Mouse (Mus musculus): ENCODE data around the gene Polg2. TPM values are rescaled to one million over a fixed set of nuclear protein-coding genes. Genes with fewer than 3 reads are reported as not detected.

The Polg2 gene
- total and polyA plus RNA-seq, 3 experiments, result 6.3 to 10.7 TPM; not detected in 1

GRCm38 (mm10) chr11:106822491-106822890, 43.2 kb upstream of the Polg2 start:
- Histone ChIP-seq H3K4me1 (ENCODE audit: control insufficient read depth in 1 of 2, insufficient read depth in 2 of 2, low read length in 2 of 2) (peaks cover 0 to 2% of the 10 kb centered on the region in 2 experiments; a peak in 1 of 4 replicates), H3K36me3 (ENCODE audit: control insufficient read depth in 1 of 2, insufficient read depth in 2 of 2, low read length in 2 of 2) (peaks cover 5 to 11% of the 10 kb centered on the region in 2 experiments; a peak in 3 of 4 replicates), H3K79me2 (ENCODE audit: control insufficient read depth, insufficient read depth, low read length, poor library complexity) (no peaks in the 10 kb centered on the region), H3K27ac (ENCODE audit: control insufficient read depth, low read depth, low read length) (no peak overlapping the region), H3K9me3 (replicated peaks; ENCODE audit: insufficient read depth, low read length) (no peaks in the 10 kb centered on the region), H3K9ac (ENCODE audit: control insufficient read depth, low read depth, low read length, poor library complexity, severe bottlenecking) (no peak overlapping the region), H3K27me3 (ENCODE audit: control insufficient read depth in 1 of 2, insufficient read depth in 2 of 2, low read length in 2 of 2) (no peaks in the 10 kb centered on the region), H3K4me3 (ENCODE audit: control insufficient read depth in 1 of 2, insufficient read depth in 1 of 2, low read depth in 2 of 2, low read length in 2 of 2) (no peak overlapping the region)
- DNase-seq (ENCODE audit: low read depth, low spot score), result no peak
- TF ChIP-seq ZMIZ1 (IDR thresholded peaks at IDR 0.05; ENCODE audit: low read depth, low read length) (no peak), TBP (IDR thresholded peaks at IDR 0.05; ENCODE audit: low read depth, low read length) (no peak), ELF1 (IDR thresholded peaks at IDR 0.05; ENCODE audit: low read depth, low read length) (no peak), RAD21 (IDR thresholded peaks at IDR 0.05; ENCODE audit: low read depth, low read length) (no peak), SMC3 (IDR thresholded peaks at IDR 0.05; ENCODE audit: low read depth, low read length) (no peak)

- H3K36me3 ChIP-seq (ENCODE audit: control insufficient read depth in 1 of 2, insufficient read depth in 2 of 2, low read length in 2 of 2), result peaks cover 5 to 11% of the 10 kb centered on the region in 2 experiments; a peak in 3 of 4 replicates
- TF ChIP-seq RAD21 (IDR thresholded peaks at IDR 0.05; ENCODE audit: low read depth, low read length), result no peak
- TF ChIP-seq ZC3H11A (IDR thresholded peaks at IDR 0.05; ENCODE audit: low read depth, low read length), result no peak
- no peak for TF ChIP-seq GATA1 (IDR thresholded peaks at IDR 0.05; ENCODE audit: low read depth, low read length)
- no peak for TF ChIP-seq TBP (IDR thresholded peaks at IDR 0.05; ENCODE audit: low read depth, low read length)
- TF ChIP-seq EP300 (IDR thresholded peaks at IDR 0.05; ENCODE audit: low read depth in 1 of 2, low read length in 2 of 2), result no peak
- no peak for TF ChIP-seq CHD2 (IDR thresholded peaks at IDR 0.05; ENCODE audit: low read length)
- TF ChIP-seq POLR2AphosphoS2 (IDR thresholded peaks at IDR 0.05; ENCODE audit: low read length), result no peak
- TF ChIP-seq CHD1 (IDR thresholded peaks at IDR 0.05; ENCODE audit: low read depth, low read length), result no peak
- no peak for TF ChIP-seq ETS1 (IDR thresholded peaks at IDR 0.05; ENCODE audit: low read depth, low read length)
- no peak for TF ChIP-seq MEF2A (IDR thresholded peaks at IDR 0.05; ENCODE audit: extremely low read depth, insufficient replicate concordance, low read depth, low read length, poor library complexity, severe bottlenecking)
- TF ChIP-seq MAFK (IDR thresholded peaks at IDR 0.05; ENCODE audit: borderline replicate concordance, low read depth, low read length), result no peak
- TF ChIP-seq USF1 (IDR thresholded peaks at IDR 0.05; ENCODE audit: low read depth, low read length), result no peak
- TF ChIP-seq ZNF384 (IDR thresholded peaks at IDR 0.05; ENCODE audit: low read depth, low read length), result no peak
- TF ChIP-seq GABPA (IDR thresholded peaks at IDR 0.05; ENCODE audit: low read depth, low read length), result no peak
- TF ChIP-seq POLR2A (IDR thresholded peaks at IDR 0.05; ENCODE audit: control insufficient read depth in 1 of 2, insufficient read depth in 1 of 2, low read depth in 1 of 2, low read length in 2 of 2, poor library complexity in 1 of 2), result no peak
- TF ChIP-seq ZKSCAN1 (IDR thresholded peaks at IDR 0.05; ENCODE audit: low read depth, low read length), result no peak
- no peak for TF ChIP-seq ELF1 (IDR thresholded peaks at IDR 0.05; ENCODE audit: low read depth, low read length)
These were observed 42.1 kb upstream of the Polg2 start for GRCm38 (mm10) chr11:106821397-106821796.

More at GRCm38 (mm10) chr11:106821397-106821796, 42.1 kb upstream of the Polg2 start:
- no peaks in the 10 kb centered on the region for H3K79me2 ChIP-seq (ENCODE audit: control insufficient read depth, insufficient read depth, low read length, poor library complexity)
- H3K4me3 ChIP-seq (ENCODE audit: control insufficient read depth in 1 of 2, insufficient read depth in 1 of 2, low read depth in 2 of 2, low read length in 2 of 2), result no peak overlapping the region
- H3K27ac ChIP-seq (ENCODE audit: control insufficient read depth, low read depth, low read length), result no peak overlapping the region
- DNase-seq (ENCODE audit: low read depth, low spot score), result no peak
- peaks cover 0 to 2% of the 10 kb centered on the region in 2 experiments; a peak in 1 of 4 replicates for H3K4me1 ChIP-seq (ENCODE audit: control insufficient read depth in 1 of 2, insufficient read depth in 2 of 2, low read length in 2 of 2)
- H3K9ac ChIP-seq (ENCODE audit: control insufficient read depth, low read depth, low read length, poor library complexity, severe bottlenecking), result no peak overlapping the region
- H3K9me3 ChIP-seq (replicated peaks; ENCODE audit: insufficient read depth, low read length), result no peaks in the 10 kb centered on the region
- no peaks in the 10 kb centered on the region for H3K27me3 ChIP-seq (ENCODE audit: control insufficient read depth in 1 of 2, insufficient read depth in 2 of 2, low read length in 2 of 2)

Data from MEL (cell line).